Mouse (Mus musculus) forebrain, embryonic 12.5 days (tissue): ENCODE data around the gene Fat4. TPM values are rescaled to one million over a fixed set of nuclear protein-coding genes. Genes with fewer than 3 reads are reported as not detected.

ENCODE experiments used
- ATAC-seq: fragments of 200-750 bp; cut with Nextera tagmentation; 2 replicates; pipeline ENCODE4 v1.8.0; 2017; ENCODE audit warnings: moderate TSS enrichment; ENCODE audit not compliant: low FRiP score
- H3K27ac ChIP-seq: fragments of 300-500 bp; sonication (generic); 2 replicates; pipeline ENCODE4 v1.5.1; 2016; ENCODE audit warnings: mild to moderate bottlenecking
- H3K27me3 ChIP-seq: fragments of 300-500 bp; sonication (generic); 2 replicates; pipeline ENCODE4 v1.6.1; 2016; ENCODE audit warnings: mild to moderate bottlenecking
- H3K36me3 ChIP-seq: fragments of 300-500 bp; sonication (generic); replicated peaks from 2 replicates; pipeline ENCODE4 v1.6.1; 2016; ENCODE audit warnings: mild to moderate bottlenecking
- H3K4me1 ChIP-seq: fragments of 300-500 bp; sonication (generic); 2 replicates; pipeline ENCODE4 v1.6.1; 2016
- H3K4me2 ChIP-seq: fragments of 300-500 bp; sonication (generic); 2 replicates; pipeline ENCODE4 v1.6.1; 2016; ENCODE audit warnings: mild to moderate bottlenecking, moderate library complexity
- H3K4me3 ChIP-seq: fragments of 300-500 bp; sonication (generic); replicated peaks from 2 replicates; pipeline ENCODE4 v1.5.1; 2016; ENCODE audit warnings: mild to moderate bottlenecking
- H3K9ac ChIP-seq: fragments of 300-500 bp; sonication (generic); 2 replicates; pipeline ENCODE4 v1.6.1; 2016; ENCODE audit warnings: mild to moderate bottlenecking
- H3K9me3 ChIP-seq: fragments of 300-500 bp; sonication (generic); 2 replicates; pipeline ENCODE4 v1.6.1; 2016
- WGBS: fragments of 180-500 bp; shearing (Covaris S2); methylation state at CpG from one replicate; pipeline ENCODE4 v1.1.7; 2016; 5-methylcytosine and 5-hydroxymethylcytosine counted together
- polyA plus RNA-seq: library from polyadenylated mRNA; unstranded; fragments of >200 nt; fragmentation: Nextera tagmentation; extraction: Ambion mirVana; gene quantifications from 2 replicates; pipeline ENCODE4 v1.2.1, GENCODE M21; 2016

Gene Fat4
- polyA plus RNA-seq, 1 experiment from 2014 or later: 15.6 TPM

DNA sequence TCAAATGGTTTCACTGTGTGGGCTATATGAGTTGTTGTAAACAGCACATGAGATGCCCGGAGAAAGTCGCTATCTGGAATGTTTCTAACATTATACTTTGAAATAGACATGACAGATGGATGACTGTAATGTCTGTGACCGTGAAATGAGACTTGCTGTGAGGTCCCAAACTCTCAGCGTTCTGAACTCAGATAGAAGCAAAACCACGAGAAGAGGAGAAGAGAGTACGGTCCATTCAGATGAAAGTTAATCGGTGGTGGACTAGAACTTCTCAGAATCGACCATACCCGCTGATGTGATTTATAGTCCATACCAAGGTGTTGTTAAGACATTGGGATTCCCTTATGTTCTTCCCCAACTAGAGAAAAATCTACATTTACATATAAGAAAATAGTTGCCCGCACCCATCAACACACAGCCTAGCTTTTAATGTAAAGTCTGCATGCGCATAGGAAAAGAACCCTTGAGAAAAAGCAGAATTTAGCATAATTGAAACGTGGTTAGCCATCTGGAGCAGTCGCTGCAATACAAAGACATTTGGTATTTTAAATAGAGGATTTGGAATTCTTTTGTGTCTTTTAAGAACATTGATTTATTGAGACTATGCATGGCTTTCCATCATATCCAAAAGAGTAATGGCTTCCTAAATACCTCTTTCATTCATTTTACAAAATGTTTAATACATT, 21.8 kb downstream of the Fat4 start:
- no peak for ATAC-seq
- Histone ChIP-seq H3K4me1 (peaks cover 43% of the 10 kb centered on the region), H3K4me3 (no peak overlapping the region), H3K9ac (no peak overlapping the region), H3K9me3 (no peaks in the 10 kb centered on the region), H3K27ac (peak overlapping the region; percentile 59; the same call in 1 of the 2 replicates), H3K4me2 (peak overlapping the region; percentile 39; the same call in 1 of the 2 replicates), H3K36me3 (no peaks in the 10 kb centered on the region), H3K27me3 (no peaks in the 10 kb centered on the region)
- WGBS: 51% methylated on average over 13 of the region's 13 CpGs

DNA sequence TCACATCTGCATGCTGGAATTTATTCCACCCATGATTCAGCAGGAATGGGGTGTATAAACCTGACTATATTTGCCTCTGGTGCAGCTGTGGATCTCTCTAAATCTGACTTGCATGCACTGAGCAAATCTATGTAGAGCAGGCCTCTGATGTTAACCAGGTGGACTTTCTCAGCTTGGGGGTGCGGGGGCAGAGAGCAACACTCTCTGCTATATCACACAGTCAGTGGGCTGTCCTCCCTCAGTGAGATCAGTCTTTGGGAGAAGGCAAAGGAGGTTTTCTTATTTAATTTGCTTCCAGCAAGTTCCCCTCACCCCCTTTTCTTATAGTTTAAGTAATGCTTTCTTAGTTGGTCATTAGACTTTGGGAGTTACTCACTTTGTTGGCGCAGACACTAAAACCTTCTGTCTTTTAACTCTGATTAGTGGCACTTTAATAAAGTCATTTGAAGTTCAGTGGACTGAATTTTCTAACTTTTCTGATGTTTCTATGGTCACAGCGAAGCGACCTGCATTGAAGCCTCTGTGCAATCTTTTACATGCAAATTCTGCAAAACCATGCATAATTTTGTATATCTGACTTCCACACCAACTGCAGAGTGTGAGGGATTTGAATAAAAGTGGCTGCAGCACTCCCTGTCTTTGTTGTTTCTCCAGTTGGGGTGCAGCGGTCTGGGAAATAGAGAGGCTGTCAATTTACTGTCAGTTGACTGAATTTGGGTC, 26.2 kb downstream of the Fat4 start:
- H3K9me3 ChIP-seq: no peaks in the 10 kb centered on the region
- H3K4me1 ChIP-seq: peaks cover 35% of the 10 kb centered on the region
- H3K4me3 ChIP-seq: no peak overlapping the region
- H3K27me3 ChIP-seq: no peaks in the 10 kb centered on the region
- H3K27ac ChIP-seq: no peak overlapping the region
- 20% methylated on average over 5 of the region's 5 CpGs for WGBS
- H3K36me3 ChIP-seq: no peaks in the 10 kb centered on the region
- H3K4me2 ChIP-seq: peak overlapping the region; percentile 21; the same call in 1 of the 2 replicates
- H3K9ac ChIP-seq: no peak overlapping the region
- no peak for ATAC-seq

DNA sequence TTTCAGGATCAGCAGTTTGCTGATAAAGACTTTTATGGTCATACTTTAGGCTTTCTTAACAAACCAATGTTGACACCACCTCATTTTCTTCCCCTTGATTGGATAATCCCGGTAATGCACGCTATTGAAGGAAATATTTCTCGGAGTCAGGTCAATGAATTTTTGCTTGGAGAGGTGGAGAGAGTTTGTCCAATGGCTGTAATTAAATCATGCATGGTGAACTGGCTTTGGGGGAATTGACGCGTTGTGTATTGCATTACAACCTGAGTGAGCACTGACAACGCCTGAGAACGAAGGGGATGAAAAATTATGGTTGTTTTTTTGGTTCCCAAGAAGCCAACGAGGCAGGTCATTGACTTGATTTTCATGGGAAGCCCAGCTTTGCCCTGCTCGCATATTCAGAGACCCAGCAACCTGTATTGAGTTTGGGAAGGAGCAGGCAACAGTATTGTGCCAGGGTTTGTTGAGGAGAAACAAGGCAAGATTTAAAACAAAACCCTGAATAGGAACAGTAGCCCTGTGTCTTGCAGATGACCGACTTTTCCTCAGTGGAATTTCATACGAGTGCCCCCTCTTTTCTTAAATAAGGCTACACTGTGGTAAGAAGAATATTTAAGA, 26.9 kb downstream of the Fat4 start:
- no peaks in the 10 kb centered on the region for H3K36me3 ChIP-seq
- ATAC-seq: no peak
- H3K9me3 ChIP-seq: no peaks in the 10 kb centered on the region
- H3K9ac ChIP-seq: no peak overlapping the region
- H3K4me1 ChIP-seq: peaks cover 28% of the 10 kb centered on the region
- no peak overlapping the region for H3K27ac ChIP-seq
- no peaks in the 10 kb centered on the region for H3K27me3 ChIP-seq
- peak overlapping the region; percentile 21; the same call in 1 of the 2 replicates for H3K4me2 ChIP-seq
- H3K4me3 ChIP-seq: no peak overlapping the region
- 21% methylated on average over 11 of the region's 11 CpGs for WGBS

DNA sequence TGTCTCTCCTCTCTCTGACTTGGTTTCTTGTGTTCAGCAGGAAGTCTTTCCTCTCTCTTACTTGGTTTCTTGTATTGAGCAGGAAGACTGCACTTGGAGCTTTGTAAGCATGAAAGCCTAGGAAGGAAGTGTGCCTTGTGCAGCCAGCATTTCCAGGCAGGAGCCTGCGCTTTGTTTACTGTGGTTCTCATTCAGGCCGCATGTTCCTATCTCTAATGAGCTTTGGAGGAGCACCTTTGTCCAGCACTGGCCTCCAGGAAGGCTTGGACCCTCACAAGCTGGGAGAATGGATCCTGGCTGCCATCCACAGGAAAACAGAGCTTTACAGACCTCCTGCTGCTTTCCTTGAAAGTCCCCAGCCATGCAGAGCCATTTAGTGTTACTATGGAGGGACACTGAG, 32.2 kb downstream of the Fat4 start:
- peaks cover 9% of the 10 kb centered on the region for H3K4me1 ChIP-seq
- WGBS: 44% methylated on average over 2 of the region's 2 CpGs
- H3K9me3 ChIP-seq: no peaks in the 10 kb centered on the region
- H3K4me3 ChIP-seq: no peak overlapping the region
- no peak for ATAC-seq
- 0 out of 2 replicates have a peak overlapping the region, but pooled peaks have one; percentile 3 for H3K27ac ChIP-seq
- H3K36me3 ChIP-seq: no peaks in the 10 kb centered on the region
- no peaks in the 10 kb centered on the region for H3K27me3 ChIP-seq
- H3K9ac ChIP-seq: no peak overlapping the region
- H3K4me2 ChIP-seq: no peak overlapping the region

DNA sequence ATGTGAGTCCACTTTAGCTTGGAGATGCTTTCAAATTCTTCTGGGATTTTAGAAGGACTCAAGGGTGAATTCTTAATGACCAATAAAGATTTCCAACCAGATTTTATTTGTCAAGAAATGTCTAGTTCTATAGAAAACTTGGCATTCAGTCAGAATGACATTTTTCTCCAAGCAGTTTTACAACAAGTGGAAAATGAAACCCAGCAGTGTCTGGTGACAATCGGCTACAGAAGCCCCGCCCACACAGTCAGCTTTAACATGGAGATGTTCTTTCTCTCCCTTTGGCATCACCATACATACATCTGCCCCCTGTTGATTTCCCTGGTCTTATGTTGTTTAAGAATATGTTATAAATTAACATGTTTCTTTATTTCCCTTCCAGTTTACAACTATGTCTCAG, 34.3 kb downstream of the Fat4 start:
- 72% methylated on average over 2 of the region's 2 CpGs for WGBS
- H3K9ac ChIP-seq: no peak overlapping the region
- no peak overlapping the region for H3K4me3 ChIP-seq

DNA sequence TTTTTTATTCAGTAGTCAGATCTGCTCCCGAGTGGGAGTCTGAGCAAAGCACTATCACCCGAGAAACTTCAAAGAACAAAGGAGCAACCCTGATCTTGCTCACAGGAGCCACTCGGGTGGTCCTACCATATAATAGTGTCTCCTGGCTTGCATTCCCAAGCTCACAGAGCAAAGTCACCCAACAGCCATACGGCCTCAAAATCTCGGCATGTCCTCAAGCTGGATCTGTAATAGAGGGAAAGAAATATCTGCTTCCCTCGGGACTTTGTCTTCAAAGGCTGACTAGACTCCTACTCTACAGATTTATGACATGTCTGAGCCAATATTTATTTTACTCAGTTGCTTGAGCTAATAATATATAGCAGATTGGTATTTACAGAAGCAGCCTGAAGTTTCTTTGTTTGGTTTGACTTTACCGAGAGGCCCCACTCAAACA, 36.5 kb downstream of the Fat4 start:
- Histone ChIP-seq H3K4me3 (no peak overlapping the region), H3K27ac (no peak overlapping the region), H3K4me2 (no peak overlapping the region), H3K9me3 (no peaks in the 10 kb centered on the region), H3K27me3 (no peaks in the 10 kb centered on the region), H3K36me3 (no peaks in the 10 kb centered on the region), H3K9ac (no peak overlapping the region), H3K4me1 (peaks cover 5% of the 10 kb centered on the region)
- no peak for ATAC-seq
- WGBS: 74% methylated on average over 7 of the region's 7 CpGs

More for the DNA sequence above, 34.3 kb downstream of the Fat4 start:
- Histone ChIP-seq H3K9me3 (no peaks in the 10 kb centered on the region), H3K4me2 (no peak overlapping the region), H3K27ac (no peak overlapping the region), H3K4me1 (peaks cover 5% of the 10 kb centered on the region), H3K27me3 (no peaks in the 10 kb centered on the region), H3K36me3 (no peaks in the 10 kb centered on the region)
- ATAC-seq: no peak

DNA sequence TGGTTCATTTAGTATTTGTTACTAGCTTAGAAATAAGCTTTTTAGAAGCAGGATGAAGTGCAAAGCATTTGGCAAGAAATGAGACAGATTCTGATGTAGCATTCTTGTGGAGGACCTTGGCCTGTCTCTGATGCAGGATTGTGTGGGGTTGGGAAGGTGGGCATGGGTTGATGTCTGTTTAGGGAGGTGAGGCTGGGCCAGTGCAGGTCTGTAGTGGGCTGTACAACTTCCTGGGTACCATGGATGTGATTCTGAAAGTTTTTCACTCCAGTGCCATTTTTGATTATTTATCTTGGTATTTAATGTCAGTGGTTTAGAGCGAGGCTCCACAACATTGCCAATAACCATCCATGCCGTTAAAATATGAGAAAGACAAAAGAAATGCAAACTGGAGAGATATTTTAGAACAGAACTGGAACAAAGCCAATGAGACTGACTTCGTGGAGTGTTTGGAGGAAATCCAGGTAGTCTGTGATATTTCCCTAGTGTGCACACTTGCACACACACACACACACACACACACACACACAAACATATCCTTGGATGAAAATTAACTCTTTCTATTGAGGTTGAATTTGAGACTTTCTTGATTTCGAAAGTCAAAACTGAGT, 41.4 kb downstream of the Fat4 start:
- Histone ChIP-seq H3K9ac (no peak overlapping the region), H3K36me3 (no peaks in the 10 kb centered on the region), H3K4me1 (no peaks in the 10 kb centered on the region), H3K4me3 (no peak overlapping the region), H3K27me3 (no peaks in the 10 kb centered on the region), H3K9me3 (no peaks in the 10 kb centered on the region), H3K27ac (no peak overlapping the region), H3K4me2 (no peak overlapping the region)
- ATAC-seq: no peak
- 78% methylated on average over 4 of the region's 4 CpGs for WGBS

DNA sequence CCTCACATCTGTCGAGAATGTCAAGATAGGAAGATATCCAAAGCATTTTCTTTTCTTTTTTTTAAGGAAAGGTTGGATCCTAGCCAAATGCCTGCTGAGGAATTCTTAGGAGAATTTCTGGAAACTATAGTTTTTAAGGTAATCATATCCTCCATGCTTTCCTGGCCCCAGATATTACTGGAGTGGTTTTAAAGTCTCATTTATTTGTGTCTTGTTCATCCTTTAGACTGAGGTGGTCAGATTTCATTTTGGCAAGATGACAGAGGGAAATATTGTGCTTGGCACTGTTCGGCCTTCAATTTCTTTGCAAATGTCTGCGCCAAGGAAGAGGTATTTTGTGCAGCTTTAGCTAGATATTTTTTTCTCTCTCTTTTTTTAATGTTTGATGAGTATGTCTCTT, 42.0 kb downstream of the Fat4 start:
- no peak overlapping the region for H3K9ac ChIP-seq
- H3K27ac ChIP-seq: no peak overlapping the region
- 90% methylated on average over 3 of the region's 3 CpGs for WGBS
- H3K4me1 ChIP-seq: no peaks in the 10 kb centered on the region
- no peak overlapping the region for H3K4me3 ChIP-seq
- ATAC-seq: no peak
- no peak overlapping the region for H3K4me2 ChIP-seq
- no peaks in the 10 kb centered on the region for H3K9me3 ChIP-seq
- no peaks in the 10 kb centered on the region for H3K27me3 ChIP-seq
- no peaks in the 10 kb centered on the region for H3K36me3 ChIP-seq

DNA sequence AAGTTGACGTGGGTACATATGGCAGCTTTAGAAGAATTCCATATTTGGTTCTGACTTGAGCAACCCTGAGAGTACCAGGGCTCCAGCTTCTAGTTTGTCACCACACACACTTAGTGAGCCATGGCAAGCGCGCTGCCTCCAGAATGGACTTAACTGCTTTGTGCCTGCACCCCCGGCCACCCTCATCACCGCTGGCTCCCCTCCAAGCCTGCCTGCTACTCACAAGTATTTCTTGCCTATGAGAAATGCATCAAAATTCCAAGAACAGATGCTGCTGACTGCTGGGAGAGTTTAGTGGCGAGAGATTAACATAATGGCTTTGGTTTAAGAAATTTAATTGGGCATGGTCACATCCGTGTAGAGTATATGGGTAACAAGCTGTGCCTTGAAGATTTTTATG, 48.0 kb downstream of the Fat4 start:
- Histone ChIP-seq H3K4me3 (no peak overlapping the region), H3K27me3 (no peaks in the 10 kb centered on the region), H3K4me2 (no peak overlapping the region), H3K27ac (no peak overlapping the region), H3K36me3 (no peaks in the 10 kb centered on the region), H3K4me1 (peaks cover 20% of the 10 kb centered on the region), H3K9ac (no peak overlapping the region), H3K9me3 (no peaks in the 10 kb centered on the region)
- WGBS: 64% methylated on average over 7 of the region's 7 CpGs
- peak; percentile 61; the same call in 1 of the 2 replicates for ATAC-seq

DNA sequence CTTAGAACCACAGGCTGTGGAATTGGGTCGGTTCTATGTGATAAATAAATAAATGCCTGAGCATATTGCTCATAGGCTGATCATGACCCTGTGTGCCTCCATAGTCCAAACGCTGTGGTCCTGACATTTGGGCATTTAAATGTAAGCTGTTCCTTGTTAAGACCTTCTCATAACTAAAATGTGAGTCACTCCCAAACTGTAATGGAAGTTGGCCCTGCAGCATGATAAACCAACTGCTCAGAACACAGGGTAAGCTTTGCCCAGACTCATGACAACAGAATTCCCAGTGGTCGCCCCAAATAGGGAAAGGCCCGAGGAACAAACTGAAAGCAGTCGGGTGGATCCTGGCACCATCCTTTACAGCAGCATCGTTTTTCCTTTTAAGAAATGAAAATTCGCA, 49.7 kb downstream of the Fat4 start:
- H3K9ac ChIP-seq: no peak overlapping the region
- no peaks in the 10 kb centered on the region for H3K27me3 ChIP-seq
- H3K9me3 ChIP-seq: no peaks in the 10 kb centered on the region
- WGBS: 92% methylated on average over 7 of the region's 7 CpGs
- ATAC-seq: no peak
- H3K4me2 ChIP-seq: no peak overlapping the region
- H3K4me3 ChIP-seq: no peak overlapping the region
- H3K4me1 ChIP-seq: peaks cover 26% of the 10 kb centered on the region
- H3K27ac ChIP-seq: no peak overlapping the region
- no peaks in the 10 kb centered on the region for H3K36me3 ChIP-seq

DNA sequence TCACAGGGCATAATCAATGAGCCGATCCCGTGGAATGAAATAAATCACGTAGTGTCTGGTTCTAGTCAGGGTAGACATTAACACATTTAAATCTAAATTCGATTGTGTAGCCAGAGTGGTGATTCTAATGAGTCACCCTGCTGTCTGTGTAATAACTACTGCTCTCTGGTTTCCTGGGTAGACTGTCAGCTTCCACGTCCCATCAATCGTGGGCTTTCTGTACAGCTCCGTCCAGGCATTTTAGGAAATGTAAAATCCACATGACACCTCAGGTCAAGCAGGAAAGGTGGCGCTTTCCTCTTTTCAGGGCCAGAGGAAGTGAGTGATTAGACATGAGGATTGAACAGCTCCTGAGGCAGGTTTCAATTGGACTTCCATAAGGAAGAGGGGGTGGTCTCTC, 50.4 kb downstream of the Fat4 start:
- no peak overlapping the region for H3K9ac ChIP-seq
- H3K27me3 ChIP-seq: no peaks in the 10 kb centered on the region
- no peaks in the 10 kb centered on the region for H3K9me3 ChIP-seq
- H3K4me2 ChIP-seq: no peak overlapping the region
- ATAC-seq: no peak
- peaks cover 26% of the 10 kb centered on the region for H3K4me1 ChIP-seq
- no peak overlapping the region for H3K4me3 ChIP-seq
- H3K36me3 ChIP-seq: peaks cover 5% of the 10 kb centered on the region; the same call in 1 of the 2 replicates
- no peak overlapping the region for H3K27ac ChIP-seq
- 88% methylated on average over 8 of the region's 8 CpGs for WGBS

DNA sequence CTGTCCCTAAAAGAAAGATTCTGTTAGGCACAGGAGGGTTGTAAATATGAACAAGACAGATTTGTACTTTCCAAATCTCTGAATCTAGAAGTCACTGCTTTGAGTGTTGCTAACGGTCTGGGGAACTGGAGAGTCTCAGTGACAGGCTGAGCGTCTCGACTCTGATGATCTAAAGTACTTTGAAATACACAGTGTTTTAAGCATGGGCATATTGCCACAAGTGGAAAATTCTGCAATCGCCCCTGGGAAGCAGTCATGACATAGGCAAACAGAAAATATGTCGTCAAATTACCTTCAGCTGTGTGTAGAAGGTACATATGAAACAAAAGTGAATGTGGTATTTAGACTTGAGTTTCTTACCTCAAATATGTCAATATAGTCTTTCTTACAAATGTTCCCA, 51.4 kb downstream of the Fat4 start:
- Histone ChIP-seq H3K27me3 (no peaks in the 10 kb centered on the region), H3K4me2 (no peak overlapping the region), H3K9me3 (no peaks in the 10 kb centered on the region), H3K27ac (no peak overlapping the region), H3K4me3 (no peak overlapping the region), H3K36me3 (peaks cover 15% of the 10 kb centered on the region), H3K4me1 (peaks cover 26% of the 10 kb centered on the region), H3K9ac (no peak overlapping the region)
- no peak for ATAC-seq
- 83% methylated on average over 5 of the region's 5 CpGs for WGBS
